Mouse (Mus musculus) cortical plate, adult 2 months (tissue): ENCODE results near the gene Serp1.

ENCODE experiments used
- CTCF ChIP-seq: fragments of 200-500 bp; IDR thresholded peaks from 2 replicates; pipeline ENCODE4 v1.5.1; 2011; ENCODE audit warnings: mild to moderate bottlenecking, control low read depth, low read length; ENCODE audit not compliant: insufficient read depth; ENCODE audit errors: extremely low read depth
- POLR2A ChIP-seq: fragments of 200-500 bp; IDR thresholded peaks from 2 replicates; pipeline ENCODE4 v1.6.1; 2011; ENCODE audit warnings: mild to moderate bottlenecking, low read length, control low read depth; ENCODE audit not compliant: insufficient read depth; ENCODE audit errors: extremely low read depth

DNA sequence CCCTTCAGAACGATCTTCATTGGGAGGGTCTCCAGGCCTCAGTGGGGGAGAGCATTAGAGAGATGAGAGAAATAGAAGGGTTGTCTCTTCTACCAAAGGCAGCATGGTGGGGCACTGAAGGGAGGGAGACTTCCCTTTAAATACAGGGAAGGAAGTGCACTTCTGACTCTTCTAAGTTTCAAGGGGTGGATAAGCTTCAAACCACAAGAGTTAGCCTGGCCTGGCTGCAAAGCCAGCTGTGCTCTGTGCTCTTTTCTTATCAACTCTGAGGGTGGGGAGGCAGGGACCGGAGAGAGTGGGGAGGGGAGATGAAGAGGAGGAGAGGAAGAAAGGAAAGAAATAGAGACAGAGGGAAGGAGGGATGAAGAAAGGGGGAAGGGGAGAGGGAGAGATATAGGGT, 23.7 kb downstream of the Serp1 start:
- TF ChIP-seq CTCF (no peak), POLR2A (no peak)
